Mouse (Mus musculus) myocyte (in vitro differentiated cells): Measurements from ENCODE around the gene Gemin2. TPM values are rescaled to one million over a fixed set of nuclear protein-coding genes. Genes with fewer than 3 reads are reported as not detected.

Experiments used
- H3K27me3 ChIP-seq: one replicate; pipeline ENCODE4 v1.6.1; 2011; ENCODE audit not compliant: control insufficient read depth, insufficient read depth, insufficient read length
- H3K36me3 ChIP-seq: one replicate; pipeline ENCODE4 v1.6.1; 2011; ENCODE audit not compliant: control insufficient read depth, insufficient read depth
- H3K4me2 ChIP-seq: one replicate; pipeline ENCODE4 v1.6.1; 2011; ENCODE audit warnings: low read depth, control low read depth
- H3K4me3 ChIP-seq: one replicate; pipeline ENCODE4 v1.5.1; 2011; ENCODE audit warnings: mild to moderate bottlenecking, control low read depth, moderate library complexity
- H3K79me2 ChIP-seq: one replicate; pipeline ENCODE4 v1.6.1; 2011; ENCODE audit not compliant: control insufficient read depth, insufficient read depth
- H3ac ChIP-seq: one replicate; pipeline ENCODE4 v1.6.1; 2011; ENCODE audit not compliant: control insufficient read depth, insufficient read length
- CEBPB ChIP-seq: IDR thresholded peaks from 2 replicates; pipeline ENCODE4 v1.6.1; 2011; ENCODE audit warnings: mild to moderate bottlenecking, moderate library complexity; ENCODE audit not compliant: poor library complexity, insufficient read depth, severe bottlenecking
- E2F4 ChIP-seq: IDR thresholded peaks from one replicate; pipeline ENCODE4 v1.6.1; 2011; ENCODE audit warnings: mild to moderate bottlenecking, control low read depth, moderate library complexity; ENCODE audit not compliant: insufficient read depth
- MAX ChIP-seq: IDR thresholded peaks from one replicate; pipeline ENCODE4 v1.6.1; 2011; ENCODE audit warnings: low read depth, mild to moderate bottlenecking, control low read depth
- MYOD1 ChIP-seq, 3 experiments: IDR thresholded peaks; one replicate each; pipeline ENCODE4 v1.6.1; 2011; ENCODE audit warnings: control low read depth in 2 of 3, low read depth in 2 of 3, mild to moderate bottlenecking in 2 of 3, moderate library complexity in 1 of 3; ENCODE audit not compliant: insufficient read length in 2 of 3, control insufficient read depth in 1 of 3
- MYOG ChIP-seq, 3 experiments: IDR thresholded peaks; one replicate each; pipeline ENCODE4 v1.6.1; 2011; ENCODE audit warnings: control low read depth in 2 of 3, low read depth in 2 of 3, mild to moderate bottlenecking in 2 of 3; ENCODE audit not compliant: insufficient read length in 2 of 3, control insufficient read depth in 1 of 3, insufficient read depth in 1 of 3
- POLR2A ChIP-seq: IDR thresholded peaks from one replicate; pipeline ENCODE4 v1.6.1; 2011; ENCODE audit warnings: low read depth, mild to moderate bottlenecking, control low read depth, moderate library complexity; ENCODE audit not compliant: insufficient read length
- POLR2AphosphoS2 ChIP-seq: IDR thresholded peaks from one replicate; pipeline ENCODE4 v1.6.1; 2011; ENCODE audit warnings: low read depth, control low read depth; ENCODE audit not compliant: insufficient read length
- REST ChIP-seq: IDR thresholded peaks from one replicate; pipeline ENCODE4 v1.6.1; 2011; ENCODE audit warnings: mild to moderate bottlenecking, control low read depth, moderate library complexity; ENCODE audit not compliant: insufficient read depth, insufficient read length
- SRF ChIP-seq: IDR thresholded peaks from one replicate; pipeline ENCODE4 v1.6.1; 2011; ENCODE audit warnings: low read depth; ENCODE audit not compliant: control insufficient read depth, insufficient read length
- TCF12 ChIP-seq: IDR thresholded peaks from one replicate; pipeline ENCODE4 v1.6.1; 2011; ENCODE audit warnings: mild to moderate bottlenecking, control low read depth; ENCODE audit not compliant: poor library complexity, insufficient read depth, severe bottlenecking
- TCF3 ChIP-seq: IDR thresholded peaks from one replicate; pipeline ENCODE4 v1.6.1; 2011; ENCODE audit warnings: low read depth, control low read depth; ENCODE audit not compliant: insufficient read length
- USF1 ChIP-seq: IDR thresholded peaks from one replicate; pipeline ENCODE4 v1.6.1; 2011; ENCODE audit warnings: low read depth, mild to moderate bottlenecking, control low read depth, moderate library complexity
- polyA plus RNA-seq: library from polyadenylated mRNA; unstranded; fragments of >200 nt; fragmentation: generic; extraction: Trizol; gene quantifications from one replicate; pipeline ENCODE4 v1.2.1, GENCODE M21; 2012; ENCODE audit warnings: missing spikeins

Gene Gemin2
- polyA plus RNA-seq, 1 experiment, result 10.2 TPM

GRCm38 (mm10) chr12:59040851-59041250 lies 27.7 kb downstream of the Gemin2 start:
- no peak for TF ChIP-seq CEBPB
- H3K36me3 ChIP-seq, result peaks cover 14% of the 10 kb centered on the region
- no peak overlapping the region for H3ac ChIP-seq
- no peak overlapping the region for H3K4me2 ChIP-seq
- no peak overlapping the region for H3K4me3 ChIP-seq
- no peaks in the 10 kb centered on the region for H3K79me2 ChIP-seq
- H3K27me3 ChIP-seq, result no peaks in the 10 kb centered on the region

GRCm38 (mm10) chr12:59052470-59052869 lies 39.3 kb downstream of the Gemin2 start:
- Histone ChIP-seq H3K36me3 (peaks cover 16% of the 10 kb centered on the region), H3K27me3 (no peaks in the 10 kb centered on the region), H3K4me3 (no peak overlapping the region), H3K4me2 (no peak overlapping the region), H3K79me2 (peaks cover 53% of the 10 kb centered on the region), H3ac (no peak overlapping the region)
- TF ChIP-seq CEBPB, result no peak
- TF ChIP-seq TCF12, result no peak
- no peak for TF ChIP-seq USF1
- no peak for TF ChIP-seq POLR2AphosphoS2
- no peak for TF ChIP-seq E2F4
- TF ChIP-seq MYOD1 (IDR thresholded peaks at IDR 0.05; ENCODE audit: control insufficient read depth in 1 of 3, insufficient read length in 2 of 3, low read depth in 2 of 3), result no peak
- no peak for TF ChIP-seq MYOG (IDR thresholded peaks at IDR 0.05; ENCODE audit: control insufficient read depth in 1 of 3, insufficient read depth in 1 of 3, insufficient read length in 2 of 3, low read depth in 2 of 3)
- no peak for TF ChIP-seq SRF
- TF ChIP-seq TCF3, result no peak
- no peak for TF ChIP-seq MAX
- no peak for TF ChIP-seq POLR2A
- no peak for TF ChIP-seq REST

- H3K79me2 ChIP-seq, result peaks cover 60% of the 10 kb centered on the region
- H3K4me2 ChIP-seq, result no peak overlapping the region
- H3K27me3 ChIP-seq, result no peaks in the 10 kb centered on the region
- peaks cover 13% of the 10 kb centered on the region for H3K36me3 ChIP-seq
- H3ac ChIP-seq, result no peak overlapping the region
- H3K4me3 ChIP-seq, result no peak overlapping the region
- TF ChIP-seq CEBPB (no peak), TCF3 (no peak), SRF (no peak), TCF12 (no peak), MYOG (IDR thresholded peaks at IDR 0.05; ENCODE audit: control insufficient read depth in 1 of 3, insufficient read depth in 1 of 3, insufficient read length in 2 of 3, low read depth in 2 of 3) (no peak), USF1 (no peak), POLR2AphosphoS2 (no peak), MAX (no peak), E2F4 (no peak), MYOD1 (IDR thresholded peaks at IDR 0.05; ENCODE audit: control insufficient read depth in 1 of 3, insufficient read length in 2 of 3, low read depth in 2 of 3) (no peak), POLR2A (no peak), REST (no peak)
Observed at GRCm38 (mm10) chr12:59053166-59053565, 40.0 kb downstream of the Gemin2 start.

- Histone ChIP-seq H3ac (no peak overlapping the region), H3K4me2 (no peak overlapping the region), H3K4me3 (no peak overlapping the region), H3K79me2 (peaks cover 68% of the 10 kb centered on the region), H3K27me3 (no peaks in the 10 kb centered on the region), H3K36me3 (peaks cover 11% of the 10 kb centered on the region)
- no peak for TF ChIP-seq SRF
- no peak for TF ChIP-seq USF1
- no peak for TF ChIP-seq TCF3
- no peak for TF ChIP-seq POLR2AphosphoS2
- TF ChIP-seq CEBPB, result no peak
Observed at GRCm38 (mm10) chr12:59053976-59054375, 40.8 kb downstream of the Gemin2 start.

- no peaks in the 10 kb centered on the region for H3K27me3 ChIP-seq
- H3ac ChIP-seq, result no peak overlapping the region
- peaks cover 5% of the 10 kb centered on the region for H3K36me3 ChIP-seq
- H3K4me2 ChIP-seq, result no peak overlapping the region
- TF ChIP-seq MAX, result no peak
- no peak for TF ChIP-seq E2F4
- no peak for TF ChIP-seq MYOD1 (IDR thresholded peaks at IDR 0.05; ENCODE audit: control insufficient read depth in 1 of 3, insufficient read length in 2 of 3, low read depth in 2 of 3)
- no peak for TF ChIP-seq USF1
- TF ChIP-seq POLR2A, result no peak
- no peak for TF ChIP-seq SRF
- TF ChIP-seq POLR2AphosphoS2, result no peak
- no peak for TF ChIP-seq REST
- TF ChIP-seq TCF12, result no peak
- H3K4me3 ChIP-seq, result no peak overlapping the region
- H3K79me2 ChIP-seq, result peaks cover 82% of the 10 kb centered on the region
Observed at GRCm38 (mm10) chr12:59055196-59055850, 42.1 kb downstream of the Gemin2 start.
